Mouse (Mus musculus) lung, postnatal 36 days (tissue): Measurements from ENCODE around the gene 9130213A22Rik.

Source experiments
- DNase-seq: peaks from one replicate; pipeline ENCODE4 v3.0.0; 2022; ENCODE audit warnings: mixed read lengths

9130213A22Rik gene

DNA sequence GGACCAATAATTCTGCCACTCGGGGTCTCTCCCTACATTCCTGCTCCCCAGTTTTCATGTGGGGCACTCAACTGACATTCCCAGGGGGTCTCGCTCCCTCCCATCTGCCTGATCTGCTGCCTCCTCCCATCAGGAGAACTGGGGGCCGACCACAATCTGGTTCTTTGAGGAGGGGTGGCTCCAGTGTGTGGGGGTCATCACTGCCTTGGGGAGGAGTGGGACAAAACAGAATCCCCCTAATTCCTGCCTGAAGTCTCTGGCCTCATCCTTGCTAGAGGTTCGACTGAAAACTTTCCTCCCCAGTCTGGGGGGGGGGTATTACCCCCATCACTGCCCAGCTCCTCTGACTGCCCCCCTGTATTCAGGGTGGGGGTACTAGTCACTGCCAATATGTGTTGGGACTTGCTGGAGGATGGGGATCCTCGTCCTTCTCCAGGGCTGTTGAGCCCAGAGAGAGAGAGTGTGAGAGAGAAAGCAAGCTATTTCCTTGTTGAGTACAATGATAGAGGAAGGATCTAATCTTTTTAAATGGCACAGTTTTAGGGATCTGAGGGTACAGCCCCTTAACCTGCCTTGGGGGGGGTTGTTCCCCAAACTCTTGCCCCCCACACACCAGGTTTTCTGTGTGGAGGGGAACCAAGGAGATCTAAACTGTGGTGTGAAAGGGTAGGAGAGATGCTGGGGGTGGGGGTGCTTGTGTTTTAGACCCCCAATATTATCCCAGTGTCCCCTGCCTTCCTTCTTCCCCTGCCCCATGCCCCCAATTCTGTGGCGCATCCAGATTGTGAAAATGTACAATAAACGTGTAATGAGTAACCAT is 30.6 kb downstream of the 9130213A22Rik start:
- DNase-seq = no peak

DNA sequence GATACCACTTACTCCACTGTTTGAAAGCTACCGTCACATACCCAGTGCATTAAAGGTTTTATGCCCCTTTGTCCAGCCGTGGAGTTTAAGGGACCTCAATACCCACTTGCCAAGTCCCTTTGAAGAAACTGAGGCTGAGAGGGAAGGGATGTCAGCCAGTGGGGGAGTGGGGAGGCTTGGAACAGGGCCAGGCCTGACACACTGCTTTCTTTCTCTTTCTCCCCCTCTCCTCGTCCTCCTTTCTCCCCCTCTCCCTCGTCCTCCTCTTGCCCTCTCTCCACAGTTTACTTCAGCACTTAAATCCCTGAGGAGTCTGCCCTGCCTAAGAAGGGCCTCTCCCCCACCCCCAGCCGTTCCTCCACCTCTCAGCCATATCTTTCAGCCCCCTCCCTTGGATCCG is 32.0 kb downstream of the 9130213A22Rik start:
- DNase-seq = no peak

DNA sequence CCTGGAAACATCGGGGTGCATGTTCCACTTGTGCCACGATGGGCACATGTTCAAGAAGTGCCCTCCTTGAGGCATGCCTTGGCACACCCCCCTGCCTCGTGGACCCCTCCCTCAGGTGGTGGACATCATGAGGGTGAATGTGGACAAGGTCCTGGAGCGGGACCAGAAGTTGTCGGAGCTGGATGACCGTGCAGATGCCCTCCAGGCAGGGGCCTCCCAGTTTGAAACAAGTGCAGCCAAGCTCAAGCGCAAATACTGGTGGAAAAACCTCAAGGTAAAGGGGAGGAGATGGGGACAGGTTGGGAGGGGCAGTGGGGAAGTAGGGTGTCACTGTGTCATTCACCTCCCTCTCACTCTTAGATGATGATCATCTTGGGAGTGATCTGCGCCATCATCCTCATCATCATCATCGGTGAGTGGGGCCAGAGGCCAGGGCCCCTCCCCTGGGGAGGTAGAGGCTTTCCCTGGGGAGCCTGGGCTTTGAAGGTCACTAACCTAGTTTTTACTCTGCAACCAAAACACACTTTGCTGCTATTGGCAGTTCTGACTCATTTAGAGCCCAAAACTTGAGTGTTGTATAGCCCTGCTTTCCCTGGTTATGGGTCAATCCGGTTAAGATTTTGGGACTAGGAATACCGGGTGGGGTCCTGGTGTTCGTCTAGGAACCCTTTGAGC is 32.6 kb downstream of the 9130213A22Rik start:
- no peak for DNase-seq

DNA sequence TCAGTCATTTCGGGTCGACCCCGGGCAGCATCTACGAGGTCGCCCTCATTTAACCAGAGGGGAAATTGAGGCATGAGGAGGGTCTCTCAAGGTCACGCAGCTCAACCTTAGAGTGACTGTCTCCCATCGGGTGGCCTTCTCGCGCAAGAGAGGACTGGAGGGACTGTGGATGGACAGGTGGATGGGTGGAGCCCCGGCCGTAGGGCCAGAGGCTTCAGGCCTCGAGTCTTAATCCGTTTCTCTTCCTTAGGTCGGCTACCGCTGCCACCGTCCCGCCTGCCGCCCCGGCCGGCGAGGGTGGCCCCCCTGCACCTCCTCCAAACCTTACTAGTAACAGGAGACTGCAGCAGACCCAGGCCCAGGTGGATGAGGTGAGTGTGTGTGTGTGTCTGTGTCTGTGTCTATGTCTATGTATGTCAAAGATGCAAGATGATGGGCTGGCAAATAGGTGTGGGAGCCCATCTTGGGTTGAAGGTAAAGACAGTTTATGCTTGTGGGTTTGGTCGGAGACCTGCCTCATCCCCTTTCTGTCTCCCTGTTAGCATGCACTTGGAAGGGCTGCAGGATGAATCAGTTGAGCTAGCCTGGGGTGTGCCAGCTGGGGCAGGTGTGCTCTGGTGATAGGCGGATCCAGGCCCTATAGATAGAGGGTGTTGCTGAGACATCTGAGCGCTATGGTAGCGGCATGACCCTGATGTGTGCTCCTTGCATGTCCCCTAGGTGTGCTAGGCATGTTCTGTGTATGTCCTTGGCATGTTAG is 33.4 kb downstream of the 9130213A22Rik start:
- DNase-seq = no peak

DNA sequence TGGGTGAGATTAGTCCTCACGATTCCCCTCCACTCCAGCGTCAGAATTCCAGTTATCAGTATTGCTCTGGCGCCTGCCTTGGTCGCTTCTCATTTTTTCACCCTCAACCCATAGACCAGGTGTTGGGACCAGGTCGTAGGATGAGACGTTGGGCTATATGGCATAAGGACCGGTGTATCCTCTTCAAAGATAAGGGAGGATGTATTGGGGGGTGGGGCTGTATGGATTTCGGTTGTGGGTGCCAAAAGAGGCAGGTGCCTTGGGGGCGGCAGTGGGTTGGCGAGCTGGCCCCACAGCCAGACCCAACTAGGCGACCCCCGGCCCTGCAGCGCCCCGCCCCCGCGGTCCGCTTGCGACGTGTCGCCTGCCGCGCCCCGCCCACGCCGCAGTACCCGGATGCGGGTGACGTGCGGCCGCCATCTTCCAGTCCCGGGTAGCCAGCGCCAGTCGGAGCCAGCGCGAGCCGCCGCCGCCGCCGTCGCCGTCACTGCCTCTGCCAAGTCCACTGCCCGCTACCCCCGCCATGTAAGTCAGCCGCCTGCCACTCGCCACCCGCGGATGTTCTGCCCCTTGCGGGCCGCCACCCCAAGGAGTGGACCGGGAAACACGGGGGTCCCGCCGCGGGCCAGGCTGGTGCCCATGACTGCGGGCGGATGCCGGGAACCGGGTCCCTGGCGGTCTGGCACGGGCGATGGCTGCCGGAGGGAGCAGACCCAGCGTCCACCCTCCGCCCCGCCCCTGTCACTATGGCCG is 34.1 kb downstream of the 9130213A22Rik start, which contains the start of gene Vamp2:
Gene Vamp2, plus strand, starts transcription at position 388 of the 753 bp plus-strand sequence.
- DNase-seq = peak; percentile 93

DNA sequence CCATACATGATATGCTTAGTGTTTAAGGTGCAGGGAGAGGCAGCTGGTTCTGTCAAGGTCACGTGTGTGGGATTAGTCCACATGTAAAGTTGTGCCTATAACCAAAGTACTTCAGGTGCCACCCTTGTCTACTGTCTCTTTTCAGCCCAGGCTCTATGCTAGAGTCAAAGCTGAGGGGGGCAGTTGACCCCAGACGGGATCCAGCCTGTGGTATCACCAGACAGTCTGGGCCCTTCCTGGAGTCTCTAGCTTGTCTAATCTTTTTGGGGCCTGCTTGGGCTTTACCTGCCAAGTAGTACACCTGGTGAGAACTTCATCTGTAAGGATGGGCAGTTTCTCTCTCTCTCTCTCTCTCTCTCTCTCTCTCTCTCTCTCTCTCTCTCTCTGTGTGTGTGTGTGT is 34.8 kb downstream of the 9130213A22Rik start:
- no peak for DNase-seq

DNA sequence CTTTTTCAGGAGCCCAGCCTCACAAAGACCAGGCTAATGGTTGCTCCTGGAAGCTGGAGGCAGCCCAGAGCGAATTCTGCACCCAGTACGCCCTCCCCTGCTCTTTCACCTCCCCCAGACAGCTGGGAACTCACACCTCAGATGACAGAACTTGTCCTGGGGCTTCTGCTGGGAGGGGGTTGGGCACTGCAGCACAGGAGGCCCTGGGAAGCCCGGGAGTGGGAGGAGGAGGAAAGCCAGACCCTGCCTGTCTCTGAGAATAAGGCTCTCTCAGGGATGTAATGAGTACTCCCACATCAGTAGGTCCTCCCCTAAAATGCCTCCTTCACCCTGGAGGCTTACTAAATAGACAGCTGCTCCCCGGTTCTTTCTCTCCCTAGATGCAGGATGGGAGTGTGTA is 35.3 kb downstream of the 9130213A22Rik start:
- no peak for DNase-seq

DNA sequence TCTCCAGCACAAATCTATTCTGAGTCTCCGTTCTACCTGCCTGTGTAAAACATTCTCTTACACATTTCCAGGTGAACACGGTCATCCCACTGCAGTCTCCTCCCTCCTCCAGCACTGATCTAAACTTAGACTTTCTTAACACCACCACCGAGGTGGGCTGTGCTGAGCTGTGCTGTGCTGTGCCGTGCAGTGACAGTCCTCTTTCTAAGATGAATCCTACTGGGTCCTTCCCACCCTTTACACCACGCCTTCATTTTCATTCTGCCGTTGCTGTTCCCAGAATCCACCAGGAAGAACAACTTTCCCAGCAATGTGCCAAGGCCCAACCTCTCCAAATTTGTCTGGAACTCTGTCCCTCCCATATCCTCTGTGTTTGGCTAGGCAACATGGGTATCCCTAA is 36.0 kb downstream of the 9130213A22Rik start:
- no peak for DNase-seq

DNA sequence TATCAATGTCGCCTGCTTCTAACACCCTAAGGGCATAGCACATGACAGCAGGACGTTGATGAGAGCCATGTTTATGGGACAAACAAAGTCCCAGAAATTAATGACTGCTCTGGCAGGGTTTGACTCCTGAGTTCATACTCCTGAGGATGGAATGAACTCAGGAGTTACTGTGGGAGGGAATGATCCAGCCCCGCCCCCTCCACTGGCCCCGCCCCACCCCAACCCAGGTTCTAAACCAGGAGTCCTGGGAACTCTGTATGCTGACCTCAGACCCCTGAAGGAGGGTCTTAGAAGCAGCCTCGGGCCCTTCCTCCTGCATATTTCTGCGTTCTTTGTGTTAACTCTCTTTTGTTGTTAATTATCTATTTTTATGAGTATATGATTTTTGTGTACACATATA is 36.8 kb downstream of the 9130213A22Rik start:
- DNase-seq = no peak

DNA sequence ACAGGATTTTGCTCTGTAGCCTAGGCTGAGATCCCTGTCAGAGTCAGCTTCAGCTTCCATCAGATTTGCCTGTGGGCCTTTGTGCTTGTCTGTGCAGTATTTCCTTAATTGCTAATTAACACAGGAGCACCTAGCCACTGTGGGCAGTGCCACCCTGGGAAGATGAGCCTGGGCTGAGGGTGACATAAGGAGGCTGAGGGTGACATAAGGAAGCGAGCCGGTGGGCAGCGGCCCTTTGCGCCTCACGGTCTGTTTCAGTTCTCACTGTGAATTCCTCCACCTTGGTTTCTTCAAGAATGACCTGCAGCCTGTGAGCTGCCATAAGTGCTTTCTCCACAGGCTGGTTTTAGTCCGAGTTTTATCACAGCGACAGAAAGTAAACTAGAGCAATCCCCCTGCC is 40.8 kb downstream of the 9130213A22Rik start:
- no peak for DNase-seq

DNA sequence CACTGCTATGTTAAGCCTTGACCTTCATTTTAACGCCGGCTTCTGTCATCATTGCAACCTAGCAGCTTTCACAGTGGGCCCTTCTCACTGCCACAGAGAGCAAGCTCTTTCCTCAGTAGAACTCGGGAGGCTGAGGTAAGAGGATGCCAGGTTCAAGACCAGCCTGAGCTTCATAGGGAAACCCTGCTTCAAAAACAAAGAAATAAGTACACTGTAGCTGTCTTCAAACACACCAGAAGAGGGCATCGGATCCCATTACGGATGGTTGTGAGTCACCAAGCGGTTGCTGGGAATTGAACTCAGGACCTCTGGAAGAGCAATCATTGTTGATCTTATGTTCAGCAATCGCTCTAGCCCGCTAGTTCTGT is 41.5 kb downstream of the 9130213A22Rik start:
- DNase-seq = no peak

DNA sequence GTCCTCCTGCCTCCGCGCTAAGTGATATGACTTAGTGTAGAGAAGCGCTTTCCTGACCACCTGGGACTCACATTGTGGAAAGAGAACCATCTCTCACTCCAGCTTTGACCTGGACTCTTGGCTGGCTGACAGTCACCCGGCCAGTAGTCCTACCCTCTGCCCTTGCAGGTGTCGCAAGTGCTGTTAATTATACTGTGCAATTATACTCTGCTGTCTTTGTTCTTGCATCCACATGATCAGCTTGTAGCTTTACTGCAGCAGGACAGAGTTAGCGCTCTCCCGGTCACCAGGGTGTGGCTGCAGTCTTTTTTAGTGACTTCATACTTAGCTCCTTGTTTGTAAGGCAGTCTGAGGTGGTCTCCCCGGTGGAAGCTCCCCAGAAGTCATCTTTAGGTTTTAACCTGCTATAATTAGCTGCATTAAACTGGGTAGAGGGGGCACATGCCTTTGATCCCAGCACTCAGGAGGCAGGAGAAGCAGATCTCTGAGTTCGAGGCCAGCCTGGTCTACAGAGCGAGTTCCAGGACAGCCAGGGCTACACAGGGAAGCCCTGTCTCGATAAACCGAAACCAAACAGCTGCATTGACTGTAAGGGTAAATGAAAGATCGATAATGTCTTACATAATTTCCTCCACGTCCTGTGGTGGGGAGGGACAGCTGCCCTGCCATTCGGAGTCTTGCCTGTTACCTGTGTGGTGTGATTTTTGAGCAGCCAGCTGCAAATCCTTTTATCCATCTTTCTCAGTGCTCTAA is 42.1 kb downstream of the 9130213A22Rik start:
- no peak for DNase-seq

DNA sequence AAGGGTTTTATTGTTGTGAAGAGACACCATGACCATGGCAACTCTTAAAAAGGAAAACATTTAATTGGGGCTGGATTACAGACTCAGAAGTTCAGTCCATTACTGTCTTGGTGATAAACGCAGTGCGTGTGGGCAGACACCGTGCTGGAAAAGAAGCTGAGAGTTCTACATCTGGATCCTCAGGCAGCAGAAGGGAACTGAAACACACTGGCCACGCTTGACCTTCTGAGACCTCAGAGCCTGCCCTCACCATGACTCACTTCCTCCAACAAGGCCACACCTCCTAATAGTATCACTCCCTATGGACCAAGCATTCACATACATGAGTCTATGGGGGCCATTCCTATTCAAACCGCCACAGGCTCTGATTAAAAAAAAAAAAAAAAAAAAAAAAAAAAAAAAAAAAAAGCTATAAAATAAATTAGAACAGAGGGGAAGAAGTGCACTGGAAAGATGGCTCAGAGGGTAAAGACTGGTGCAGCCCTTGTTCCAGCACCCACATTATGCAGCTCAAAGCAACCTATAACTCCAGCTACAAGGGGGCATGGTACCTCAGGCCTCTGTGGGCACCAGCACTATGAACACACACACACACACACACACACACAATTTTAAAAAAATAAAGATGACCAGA is 43.5 kb downstream of the 9130213A22Rik start:
- peak; percentile 66 for DNase-seq

DNA sequence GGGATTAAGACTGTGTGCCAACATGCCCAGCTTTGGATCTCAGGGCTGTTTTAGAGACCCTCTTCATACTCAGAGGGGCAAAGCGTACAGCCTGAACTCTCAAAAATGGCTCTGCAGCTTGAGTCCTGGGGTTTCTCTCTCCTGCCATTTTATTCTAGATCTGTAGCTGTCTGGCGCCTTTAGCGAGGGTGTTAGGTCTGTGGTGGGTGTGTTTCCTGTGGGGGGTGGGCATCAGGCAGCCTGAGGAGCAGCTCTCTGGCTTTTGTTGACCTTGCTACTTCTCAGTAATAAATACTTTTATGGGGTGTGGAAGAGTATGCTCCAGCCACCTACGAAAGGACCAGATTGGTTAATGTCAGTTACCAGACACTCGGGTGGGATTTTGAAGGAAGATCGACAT is 44.3 kb downstream of the 9130213A22Rik start:
- no peak for DNase-seq

DNA sequence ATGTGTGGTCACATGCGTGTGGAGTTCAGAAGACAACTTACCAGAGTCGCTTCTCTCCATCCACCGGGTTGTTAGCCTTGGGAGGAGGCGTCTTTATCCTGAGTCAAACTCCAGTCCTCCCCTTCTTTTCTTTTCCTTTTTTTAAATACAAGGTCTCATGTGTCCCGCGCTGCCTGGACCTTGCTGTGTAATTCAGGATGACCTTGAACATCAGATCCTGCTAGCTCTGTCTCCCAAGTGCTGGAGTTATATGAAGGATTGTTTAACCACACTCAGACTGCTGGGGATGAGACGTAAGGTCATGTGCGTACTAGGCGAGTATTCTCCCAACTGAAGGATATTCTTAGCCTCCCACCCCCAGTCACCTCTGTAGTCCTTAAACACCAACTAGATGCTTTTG is 45.1 kb downstream of the 9130213A22Rik start:
- no peak for DNase-seq

DNA sequence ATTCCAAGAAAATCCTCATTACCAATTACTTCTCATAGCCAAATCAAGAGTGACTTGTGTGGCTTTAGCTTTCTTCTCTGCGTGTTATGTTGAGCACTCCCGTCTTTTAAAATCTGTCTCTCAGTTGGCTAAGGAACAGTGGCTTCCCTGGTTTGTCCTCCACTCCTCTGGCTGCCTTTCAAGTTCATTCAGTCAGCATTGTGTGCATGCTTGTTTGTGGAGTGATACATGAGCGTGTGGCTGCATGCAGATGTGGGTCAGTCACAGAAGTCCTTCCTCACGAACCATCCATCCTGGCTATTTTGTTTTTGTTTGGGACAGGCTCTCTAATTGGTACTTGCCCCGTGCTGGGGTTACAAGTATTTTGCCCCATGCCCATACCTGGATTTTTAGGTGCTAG is 45.8 kb downstream of the 9130213A22Rik start:
- DNase-seq = no peak

DNA sequence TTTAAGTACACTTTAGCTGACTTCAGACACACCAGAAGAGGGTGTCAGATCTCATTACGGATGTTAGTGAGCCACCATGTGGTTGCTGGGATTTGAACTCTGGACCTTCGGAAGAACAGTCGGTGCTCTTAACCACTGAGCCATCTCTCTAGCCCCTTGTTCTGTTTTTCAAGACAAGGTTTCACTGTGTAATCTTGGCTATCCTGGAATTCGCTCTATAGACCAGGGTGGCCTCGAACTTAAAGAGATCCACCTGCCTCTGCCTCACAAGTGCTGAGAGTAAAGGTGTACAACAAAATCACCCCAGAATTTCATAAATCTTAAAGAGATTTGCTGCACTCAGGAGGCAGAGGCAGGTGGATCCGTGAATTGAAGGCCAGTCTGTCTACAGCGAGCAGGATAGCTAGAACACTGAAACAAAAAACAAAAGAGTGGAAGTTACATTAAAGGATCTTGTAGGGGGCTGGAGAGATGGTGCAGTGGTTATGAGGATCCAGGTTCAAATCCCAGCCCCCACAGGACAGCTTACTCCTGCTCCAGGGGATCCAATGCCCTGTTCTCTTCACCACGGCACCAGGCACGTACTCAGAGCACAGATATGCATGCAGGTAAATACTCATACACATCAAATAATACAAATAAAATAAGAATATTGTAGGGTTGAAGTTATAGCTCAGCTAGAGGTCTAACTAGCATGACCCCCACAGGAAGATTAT is 46.5 kb downstream of the 9130213A22Rik start:
- DNase-seq = no peak

DNA sequence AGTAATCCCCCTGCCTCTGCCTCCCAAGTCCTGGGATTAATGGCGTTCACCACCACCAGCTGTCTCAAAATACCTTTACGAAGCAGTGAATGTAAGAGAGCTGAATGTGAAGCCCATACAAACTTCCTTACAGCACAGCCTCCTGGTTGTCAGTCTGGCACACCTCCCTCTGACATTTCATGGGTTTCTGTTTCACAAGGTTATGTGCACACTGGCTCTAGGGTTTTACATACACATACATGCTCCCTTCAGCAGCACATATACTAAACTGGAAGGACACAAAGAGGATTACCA is 47.7 kb downstream of the 9130213A22Rik start:
- DNase-seq = no peak

DNA sequence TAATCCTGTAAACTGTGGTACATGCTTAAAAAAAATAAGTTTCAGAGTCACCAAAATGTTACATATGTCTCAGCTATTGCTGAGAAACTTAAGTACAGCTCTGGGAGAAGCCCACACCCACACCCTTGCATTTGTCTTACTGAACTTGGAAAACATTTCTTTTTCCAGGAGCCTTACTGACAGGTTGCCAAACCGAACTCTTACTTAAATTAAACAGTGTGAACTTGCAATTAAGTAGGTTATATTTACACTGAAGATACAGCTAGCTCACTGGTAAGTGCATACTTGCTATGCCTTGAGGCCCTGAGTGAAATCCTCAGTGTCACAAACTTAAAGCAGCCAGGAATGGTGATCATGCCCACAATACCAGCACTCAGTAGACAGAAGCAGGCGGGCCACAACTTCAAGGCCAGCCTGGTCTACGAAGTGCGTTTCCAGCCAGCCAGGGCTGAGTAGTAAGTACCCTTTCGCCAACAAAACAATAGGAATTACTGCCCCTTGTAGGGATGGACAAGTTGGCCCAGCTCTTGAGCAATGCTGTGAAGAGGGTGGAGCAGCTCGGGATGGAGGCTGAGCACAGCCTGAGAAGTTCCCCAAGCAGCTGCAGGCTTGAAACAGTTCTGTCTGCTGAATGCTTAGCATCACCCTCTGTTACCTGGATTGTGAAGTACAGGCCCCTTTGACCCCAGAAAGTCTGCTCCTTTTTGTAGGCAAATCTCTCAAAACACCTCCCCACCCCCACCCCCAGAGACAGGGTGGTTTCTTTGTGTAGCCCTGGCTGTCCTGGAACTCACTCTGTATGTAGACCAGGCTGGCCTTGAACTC is 48.2 kb downstream of the 9130213A22Rik start:
- DNase-seq = no peak
